Mouse (Mus musculus): Measurements from ENCODE around the gene Icam2. TPM values are rescaled to one million over a fixed set of nuclear protein-coding genes. Genes with fewer than 3 reads are reported as not detected.

The Icam2 gene
- polyA plus RNA-seq, 1 experiment from 2014 or later = 107 TPM

DNA sequence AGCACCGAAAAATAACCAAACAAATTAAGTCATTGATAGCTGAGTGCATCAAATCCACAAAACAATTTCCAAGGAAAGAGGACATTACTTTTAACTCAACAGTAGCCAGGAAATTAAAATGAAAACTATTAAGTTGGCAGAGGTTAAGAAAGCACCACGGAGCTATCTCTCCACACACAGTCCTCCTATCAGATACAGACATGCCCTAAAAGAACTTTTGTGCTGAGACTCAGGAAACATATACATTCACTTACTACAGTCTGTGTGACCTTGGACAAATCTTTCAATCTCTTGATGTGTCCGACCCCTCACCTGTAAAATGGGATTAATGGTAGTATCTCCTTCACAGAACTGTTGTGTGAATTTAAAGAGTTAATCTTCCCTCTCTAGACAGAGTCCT, 1.5 kb downstream of the Icam2 start:
- Histone ChIP-seq H3K9me3 (replicated peaks; ENCODE audit: control insufficient read depth, low read length) (no peaks in the 10 kb centered on the region), H3K4me3 (ENCODE audit: low read length) (no peak overlapping the region), H3K4me2 (ENCODE audit: low read depth, low read length) (no peak overlapping the region), H3K36me3 (ENCODE audit: control insufficient read depth, insufficient read depth) (no peaks in the 10 kb centered on the region), H3K4me1 (ENCODE audit: control insufficient read depth, insufficient read depth, low read length) (peaks cover 15% of the 10 kb centered on the region), H3K27ac (ENCODE audit: low read length) (no peak overlapping the region), H3K9ac (ENCODE audit: low read length) (no peak overlapping the region), H3K27me3 (ENCODE audit: control insufficient read depth, insufficient read depth, low read length) (no peaks in the 10 kb centered on the region)
- ATAC-seq (replicated peaks; ENCODE audit: extremely low read depth, insufficient read depth, low FRiP score) = no peak
- 79% methylated on average over 3 of the region's 3 CpGs for WGBS

DNA sequence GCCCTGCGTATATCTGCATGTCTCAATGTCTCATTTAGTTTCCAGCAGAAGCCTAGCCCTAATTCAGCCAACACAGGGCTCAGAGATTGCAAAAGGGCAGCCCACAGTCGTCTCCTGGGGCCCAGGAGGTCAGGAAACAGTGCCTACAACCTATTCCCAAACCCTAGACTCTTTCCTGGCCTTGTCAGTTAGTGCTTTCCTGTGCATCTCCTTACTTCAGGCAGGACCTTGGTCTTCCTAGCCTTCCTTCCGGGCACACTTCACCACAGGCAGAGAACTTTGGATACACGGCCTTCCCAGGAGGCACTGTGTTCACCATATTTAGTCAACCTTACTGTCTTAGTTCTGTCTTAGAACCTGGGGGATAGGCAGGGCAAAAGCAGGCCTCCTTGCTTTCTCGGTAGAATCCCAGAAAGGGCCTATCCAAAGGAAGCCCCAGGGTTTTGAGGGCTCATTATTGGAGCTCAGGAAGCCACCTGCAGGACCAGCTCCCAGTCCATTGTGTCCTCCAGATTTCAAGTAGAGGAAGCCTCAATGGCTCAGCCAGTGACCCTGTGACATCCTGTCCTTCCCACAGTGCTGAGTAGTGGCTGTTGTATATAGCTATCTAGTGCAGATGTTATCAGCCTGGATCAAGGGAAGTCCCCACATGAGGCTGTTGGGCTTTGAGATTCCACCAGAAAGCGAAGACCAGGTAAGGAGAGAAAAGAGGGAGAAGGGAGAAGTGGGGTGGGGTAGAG, 4.7 kb downstream of the Icam2 start:
- H3K27ac ChIP-seq (ENCODE audit: low read length) = peak overlapping the region; percentile 86
- H3K9ac ChIP-seq (ENCODE audit: low read length) = peak overlapping the region; percentile 52
- peaks cover 7% of the 10 kb centered on the region; the same call in 1 of the 2 replicates for H3K4me1 ChIP-seq (ENCODE audit: control insufficient read depth, insufficient read depth, low read length)
- WGBS = 59% methylated on average over 6 of the region's 6 CpGs
- no peak overlapping the region for H3K4me3 ChIP-seq (ENCODE audit: low read length)
- H3K4me2 ChIP-seq (ENCODE audit: low read depth, low read length) = 0 out of 2 replicates have a peak overlapping the region, but pooled peaks have one; percentile 7
- no peaks in the 10 kb centered on the region for H3K36me3 ChIP-seq (ENCODE audit: control insufficient read depth, insufficient read depth)
- ATAC-seq (replicated peaks; ENCODE audit: extremely low read depth, insufficient read depth, low FRiP score) = no peak
- no peaks in the 10 kb centered on the region for H3K9me3 ChIP-seq (replicated peaks; ENCODE audit: control insufficient read depth, low read length)
- no peaks in the 10 kb centered on the region for H3K27me3 ChIP-seq (ENCODE audit: control insufficient read depth, insufficient read depth, low read length)

DNA sequence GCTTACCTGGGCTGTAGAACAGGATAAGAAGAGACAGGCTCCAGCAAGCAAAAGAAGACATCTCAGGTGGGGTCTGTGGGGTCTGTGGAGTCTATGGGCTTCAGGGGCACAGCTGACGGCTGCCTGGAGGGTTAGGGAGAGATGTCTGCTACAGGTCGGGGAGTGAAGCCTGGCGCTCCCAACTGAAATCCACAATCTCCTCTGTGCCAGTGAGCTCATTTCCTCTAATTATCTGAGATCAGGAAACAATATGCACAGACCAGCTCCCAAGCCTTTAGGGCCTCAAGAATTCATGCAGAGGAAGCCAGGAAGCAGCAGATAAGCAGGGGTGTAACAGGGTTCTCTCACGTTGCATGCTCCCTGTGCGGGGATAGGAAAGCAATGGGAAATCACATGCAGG, 5.5 kb downstream of the Icam2 start:
- WGBS = 61% methylated on average over 5 of the region's 5 CpGs
- Histone ChIP-seq H3K27ac (ENCODE audit: low read length) (peak overlapping the region; percentile 86), H3K4me2 (ENCODE audit: low read depth, low read length) (peak overlapping the region; percentile 13; the same call in 1 of the 2 replicates), H3K4me3 (ENCODE audit: low read length) (peak overlapping the region; percentile 46), H3K4me1 (ENCODE audit: control insufficient read depth, insufficient read depth, low read length) (peaks cover 7% of the 10 kb centered on the region; the same call in 1 of the 2 replicates), H3K36me3 (ENCODE audit: control insufficient read depth, insufficient read depth) (no peaks in the 10 kb centered on the region), H3K27me3 (ENCODE audit: control insufficient read depth, insufficient read depth, low read length) (no peaks in the 10 kb centered on the region), H3K9me3 (replicated peaks; ENCODE audit: control insufficient read depth, low read length) (no peaks in the 10 kb centered on the region), H3K9ac (ENCODE audit: low read length) (peak overlapping the region; percentile 60)
- peak; percentile 70 for ATAC-seq (replicated peaks; ENCODE audit: extremely low read depth, insufficient read depth, low FRiP score)

GRCm38 (mm10) chr11:106381883-106382282, 6.0 kb downstream of the Icam2 start:
- peaks cover 7% of the 10 kb centered on the region; the same call in 1 of the 2 replicates for H3K4me1 ChIP-seq (ENCODE audit: control insufficient read depth, insufficient read depth, low read length)
- 0 out of 2 replicates have a peak, but pooled peaks have one; percentile 37 for ATAC-seq (replicated peaks; ENCODE audit: extremely low read depth, insufficient read depth, low FRiP score)
- H3K4me2 ChIP-seq (ENCODE audit: low read depth, low read length) = peak overlapping the region; percentile 54
- H3K9me3 ChIP-seq (replicated peaks; ENCODE audit: control insufficient read depth, low read length) = no peaks in the 10 kb centered on the region
- H3K4me3 ChIP-seq (ENCODE audit: low read length) = peak overlapping the region; percentile 46
- WGBS = 59% methylated on average over 7 of the region's 7 CpGs
- H3K27ac ChIP-seq (ENCODE audit: low read length) = peak overlapping the region; percentile 86
- peak overlapping the region; percentile 60 for H3K9ac ChIP-seq (ENCODE audit: low read length)
- no peaks in the 10 kb centered on the region for H3K27me3 ChIP-seq (ENCODE audit: control insufficient read depth, insufficient read depth, low read length)
- no peaks in the 10 kb centered on the region for H3K36me3 ChIP-seq (ENCODE audit: control insufficient read depth, insufficient read depth)

GRCm38 (mm10) chr11:106381011-106381410, 6.9 kb downstream of the Icam2 start:
- Histone ChIP-seq H3K4me3 (ENCODE audit: low read length) (peak overlapping the region; percentile 46), H3K9ac (ENCODE audit: low read length) (peak overlapping the region; percentile 60)
- no peak for ATAC-seq (replicated peaks; ENCODE audit: extremely low read depth, insufficient read depth, low FRiP score)

DNA sequence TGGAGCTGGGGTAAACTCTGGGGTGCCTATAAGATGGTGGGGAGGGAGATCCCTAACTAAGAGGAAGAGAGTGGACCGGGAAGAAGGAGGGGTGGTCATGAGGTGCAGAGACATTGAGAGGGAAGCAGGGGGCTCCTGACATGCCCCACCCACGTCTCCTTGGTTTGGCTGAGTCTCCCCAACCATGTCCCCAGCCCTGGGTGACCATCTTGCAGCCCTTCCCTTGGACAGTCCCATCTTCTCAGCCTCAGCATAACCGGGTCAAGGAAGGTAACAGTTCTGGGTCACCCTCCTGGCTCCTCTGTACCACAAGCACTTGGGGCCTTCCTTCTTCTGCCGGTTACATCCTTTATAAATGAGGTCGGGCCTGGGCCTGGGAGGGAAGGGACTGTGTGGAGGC, 12.9 kb downstream of the Icam2 start:
- Histone ChIP-seq H3K36me3 (ENCODE audit: control insufficient read depth, insufficient read depth) (no peaks in the 10 kb centered on the region), H3K4me1 (ENCODE audit: control insufficient read depth, insufficient read depth, low read length) (peaks cover 2% of the 10 kb centered on the region; the same call in 1 of the 2 replicates), H3K4me3 (ENCODE audit: low read length) (no peak overlapping the region), H3K9me3 (replicated peaks; ENCODE audit: control insufficient read depth, low read length) (no peaks in the 10 kb centered on the region), H3K27me3 (ENCODE audit: control insufficient read depth, insufficient read depth, low read length) (no peaks in the 10 kb centered on the region), H3K4me2 (ENCODE audit: low read depth, low read length) (no peak overlapping the region), H3K27ac (ENCODE audit: low read length) (no peak overlapping the region), H3K9ac (ENCODE audit: low read length) (no peak overlapping the region)
- peak; percentile 28; the same call in 1 of the 2 replicates for ATAC-seq (replicated peaks; ENCODE audit: extremely low read depth, insufficient read depth, low FRiP score)
- WGBS = 73% methylated on average over 5 of the region's 5 CpGs

More at GRCm38 (mm10) chr11:106381011-106381410, 6.9 kb downstream of the Icam2 start:
- no peaks in the 10 kb centered on the region for H3K36me3 ChIP-seq (ENCODE audit: control insufficient read depth, insufficient read depth)
- no peaks in the 10 kb centered on the region for H3K27me3 ChIP-seq (ENCODE audit: control insufficient read depth, insufficient read depth, low read length)
- H3K4me1 ChIP-seq (ENCODE audit: control insufficient read depth, insufficient read depth, low read length) = peaks cover 7% of the 10 kb centered on the region; the same call in 1 of the 2 replicates
- H3K4me2 ChIP-seq (ENCODE audit: low read depth, low read length) = peak overlapping the region; percentile 54
- 62% methylated on average over 11 of the region's 11 CpGs for WGBS
- H3K27ac ChIP-seq (ENCODE audit: low read length) = peak overlapping the region; percentile 86
- H3K9me3 ChIP-seq (replicated peaks; ENCODE audit: control insufficient read depth, low read length) = no peaks in the 10 kb centered on the region

- no peak overlapping the region for H3K4me3 ChIP-seq (ENCODE audit: low read length)
- H3K9me3 ChIP-seq (replicated peaks; ENCODE audit: control insufficient read depth, low read length) = no peaks in the 10 kb centered on the region
- H3K4me2 ChIP-seq (ENCODE audit: low read depth, low read length) = no peak overlapping the region
- no peak overlapping the region for H3K9ac ChIP-seq (ENCODE audit: low read length)
- no peaks in the 10 kb centered on the region for H3K36me3 ChIP-seq (ENCODE audit: control insufficient read depth, insufficient read depth)
- 42% methylated on average over 9 of the region's 9 CpGs for WGBS
- peaks cover 2% of the 10 kb centered on the region; the same call in 1 of the 2 replicates for H3K4me1 ChIP-seq (ENCODE audit: control insufficient read depth, insufficient read depth, low read length)
- H3K27me3 ChIP-seq (ENCODE audit: control insufficient read depth, insufficient read depth, low read length) = no peaks in the 10 kb centered on the region
- peak overlapping the region; percentile 24; the same call in 1 of the 2 replicates for H3K27ac ChIP-seq (ENCODE audit: low read length)
- peak; percentile 52 for ATAC-seq (replicated peaks; ENCODE audit: extremely low read depth, insufficient read depth, low FRiP score)
Observed at GRCm38 (mm10) chr11:106374559-106374958, 13.3 kb downstream of the Icam2 start.

DNA sequence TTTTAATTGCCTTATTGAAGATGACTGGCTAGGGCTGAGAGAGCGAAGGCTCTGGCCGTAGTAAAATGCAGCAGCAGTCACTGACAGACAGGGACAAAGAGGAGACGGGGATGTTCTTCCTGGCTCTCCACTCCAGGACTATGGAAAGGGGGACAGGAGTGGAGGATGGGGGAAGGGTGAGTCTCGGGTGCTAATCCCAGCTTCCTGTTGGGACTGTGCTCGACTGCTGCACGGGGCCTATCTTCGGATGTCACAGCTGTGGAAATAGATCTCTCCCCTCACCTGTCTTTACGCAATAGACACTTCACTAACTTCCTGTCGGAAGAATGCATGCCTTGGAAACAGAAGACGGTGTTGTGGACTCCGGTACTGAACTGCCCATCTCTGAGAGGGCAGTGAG, 13.9 kb downstream of the Icam2 start:
- Histone ChIP-seq H3K9ac (ENCODE audit: low read length) (no peak overlapping the region), H3K36me3 (ENCODE audit: control insufficient read depth, insufficient read depth) (no peaks in the 10 kb centered on the region), H3K27ac (ENCODE audit: low read length) (peak overlapping the region; percentile 24), H3K4me3 (ENCODE audit: low read length) (no peak overlapping the region), H3K4me2 (ENCODE audit: low read depth, low read length) (no peak overlapping the region), H3K27me3 (ENCODE audit: control insufficient read depth, insufficient read depth, low read length) (no peaks in the 10 kb centered on the region), H3K9me3 (replicated peaks; ENCODE audit: control insufficient read depth, low read length) (no peaks in the 10 kb centered on the region), H3K4me1 (ENCODE audit: control insufficient read depth, insufficient read depth, low read length) (peaks cover 2% of the 10 kb centered on the region; the same call in 1 of the 2 replicates)
- ATAC-seq (replicated peaks; ENCODE audit: extremely low read depth, insufficient read depth, low FRiP score) = peak; percentile 34; the same call in 1 of the 2 replicates
- 38% methylated on average over 11 of the region's 11 CpGs for WGBS

- no peak overlapping the region for H3K27ac ChIP-seq (ENCODE audit: low read length)
- H3K4me1 ChIP-seq (ENCODE audit: control insufficient read depth, insufficient read depth, low read length) = peaks cover 9% of the 10 kb centered on the region; the same call in 1 of the 2 replicates
- H3K36me3 ChIP-seq (ENCODE audit: control insufficient read depth, insufficient read depth) = no peaks in the 10 kb centered on the region
- no peak overlapping the region for H3K4me3 ChIP-seq (ENCODE audit: low read length)
- H3K9me3 ChIP-seq (replicated peaks; ENCODE audit: control insufficient read depth, low read length) = no peaks in the 10 kb centered on the region
- 4% methylated on average over 3 of the region's 3 CpGs for WGBS
- no peak overlapping the region for H3K9ac ChIP-seq (ENCODE audit: low read length)
- no peaks in the 10 kb centered on the region for H3K27me3 ChIP-seq (ENCODE audit: control insufficient read depth, insufficient read depth, low read length)
- ATAC-seq (replicated peaks; ENCODE audit: extremely low read depth, insufficient read depth, low FRiP score) = 0 out of 2 replicates have a peak, but pooled peaks have one; percentile 16
- H3K4me2 ChIP-seq (ENCODE audit: low read depth, low read length) = no peak overlapping the region
Observed at GRCm38 (mm10) chr11:106366316-106366715, 21.6 kb downstream of the Icam2 start.

All from heart, embryonic 16.5 days (tissue).